Mouse (Mus musculus) adrenal gland, postnatal 36 days (tissue): ENCODE results near the gene Trim29. TPM values are rescaled to one million over a fixed set of nuclear protein-coding genes. Genes with fewer than 3 reads are reported as not detected.

Experiments used
- DNase-seq, 2 experiments: peaks; one replicate each; pipeline ENCODE4 v3.0.0; 2021; ENCODE audit warnings: mixed read lengths in 1 of 2
- long read RNA-seq, 2 experiments: library from polyadenylated mRNA; stranded (forward); transcript quantifications; one replicate each; pipeline ENCODE4 v2.0.0; 2021; ENCODE audit warnings: borderline sequencing depth in 2 of 2
- total RNA-seq, 2 experiments: library from RNA; stranded (reverse); gene quantifications; 2 replicates each; pipeline ENCODE4 v1.2.3; 2021

The Trim29 gene
- total RNA-seq, result under 1 TPM; 0.10 to 0.30 TPM
- long read RNA-seq, experiment 1, result 0 reads
- long read RNA-seq, experiment 2, result 0 reads

DNA sequence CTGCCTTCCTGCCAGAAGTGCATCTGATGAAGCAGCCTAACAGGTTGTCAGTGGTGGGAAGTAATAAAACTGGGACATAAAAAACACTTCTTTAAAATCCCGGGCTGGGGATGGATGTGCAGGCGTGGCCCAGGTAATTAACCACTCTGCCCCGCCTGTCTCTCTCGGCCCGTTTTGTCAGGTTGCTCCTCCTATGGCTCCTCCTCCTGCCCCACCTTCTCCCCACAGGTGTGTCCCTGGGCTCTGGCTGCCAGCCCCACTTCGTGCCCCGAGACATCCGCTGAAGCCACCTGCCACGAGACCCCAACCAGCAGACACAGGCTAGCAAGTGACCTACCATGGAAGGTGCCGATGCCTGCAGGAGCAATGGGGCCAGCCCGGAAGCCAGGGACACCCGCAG lies at the start of gene Trim29:
Gene Trim29 (plus strand): TSS at position 311 of the 400 bp plus-strand sequence.
- no peak for DNase-seq

DNA sequence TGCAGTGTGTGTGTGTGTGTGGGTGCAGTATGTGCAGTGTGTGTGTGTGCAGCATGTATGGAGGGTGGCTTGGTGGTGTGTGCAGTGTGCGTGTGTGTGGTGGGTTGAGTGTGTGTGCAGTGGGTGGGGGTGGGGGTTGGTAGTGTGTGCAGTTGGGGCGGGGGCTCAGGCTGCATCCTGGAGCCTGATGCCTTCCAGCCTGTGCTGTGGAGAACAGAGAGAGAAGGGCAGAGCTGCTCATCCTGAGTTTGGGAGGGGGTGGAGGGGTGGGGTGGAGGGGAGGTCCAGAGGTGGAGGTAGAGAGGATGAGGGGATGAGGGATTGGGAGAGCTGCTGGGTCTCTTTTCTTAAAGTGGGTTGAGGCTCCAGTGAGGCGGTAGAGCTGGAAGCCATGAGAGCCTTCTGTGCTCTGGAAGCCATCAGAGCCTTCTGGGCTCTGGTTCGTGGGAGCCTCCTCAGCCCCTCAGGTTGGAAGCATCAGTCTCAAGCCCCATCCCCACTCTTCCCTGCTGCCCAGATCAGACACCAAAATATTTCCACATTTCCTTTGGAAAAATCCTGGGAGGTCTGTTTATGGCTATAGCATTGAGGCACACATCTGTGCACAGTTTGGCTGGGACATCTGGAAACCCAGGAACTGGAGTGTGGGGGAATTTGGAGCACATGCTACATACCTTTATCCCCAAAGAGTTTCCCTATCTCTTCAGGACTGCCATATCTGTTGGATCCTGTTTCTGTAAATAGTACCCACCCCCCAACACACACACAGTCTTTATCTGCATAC lies 49.3 kb upstream of the Trim29 start:
- DNase-seq, result no peak

- DNase-seq, result no peak
Observed at GRCm38 (mm10) chr9:43261941-43262340, 48.7 kb upstream of the Trim29 start.

- DNase-seq, result no peak
Observed at GRCm38 (mm10) chr9:43262390-43262789, 48.3 kb upstream of the Trim29 start.

- no peak for DNase-seq
Observed at GRCm38 (mm10) chr9:43262811-43263550, 47.7 kb upstream of the Trim29 start.

- peak; percentile 48 to 67 for DNase-seq
Observed at GRCm38 (mm10) chr9:43263946-43264451, 46.6 kb upstream of the Trim29 start.

DNA sequence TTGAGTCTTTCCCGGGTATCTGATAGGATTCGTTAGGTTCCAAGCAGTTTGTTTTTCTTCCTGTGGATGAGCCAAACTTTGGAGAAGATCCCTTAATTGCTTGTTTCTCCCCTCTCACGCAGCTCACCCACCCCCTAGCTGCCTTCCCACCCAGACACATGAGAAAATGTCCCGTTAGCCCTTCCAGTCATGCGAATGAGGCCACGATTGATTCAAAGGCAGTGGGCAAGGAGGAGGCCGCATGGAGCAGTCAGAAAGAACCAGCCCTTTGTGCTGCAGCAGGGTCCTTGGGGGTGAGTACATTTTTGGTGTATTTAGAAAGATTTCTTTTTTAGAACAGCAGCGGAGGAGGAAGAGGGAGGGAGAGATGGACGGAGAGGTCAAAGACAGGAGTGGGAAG lies 45.5 kb upstream of the Trim29 start:
- no peak for DNase-seq

- DNase-seq, result peak; percentile 41 to 69
Observed at GRCm38 (mm10) chr9:43267357-43267756, 43.3 kb upstream of the Trim29 start.

DNA sequence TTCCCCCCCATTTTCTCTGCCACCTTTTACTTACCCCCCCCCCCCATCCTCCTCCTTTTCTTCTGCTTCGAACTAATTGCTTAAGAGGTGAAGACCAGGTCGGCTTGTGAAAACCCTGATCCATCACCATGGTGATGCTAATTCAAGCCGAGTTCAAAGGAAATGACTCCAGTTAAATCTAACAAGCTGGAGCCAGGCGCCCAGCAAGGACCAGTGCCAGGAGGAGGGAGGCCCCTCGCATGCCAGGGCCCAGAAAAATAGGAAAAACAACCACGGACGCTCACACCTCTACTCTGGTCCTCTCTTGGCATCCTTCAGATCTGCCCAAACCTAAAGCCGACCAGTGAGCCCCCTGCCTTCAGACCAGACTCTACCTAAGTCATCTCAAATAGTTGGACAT lies 41.5 kb upstream of the Trim29 start:
- no peak for DNase-seq

- no peak for DNase-seq
Observed at GRCm38 (mm10) chr9:43270723-43271252, 39.9 kb upstream of the Trim29 start.

DNA sequence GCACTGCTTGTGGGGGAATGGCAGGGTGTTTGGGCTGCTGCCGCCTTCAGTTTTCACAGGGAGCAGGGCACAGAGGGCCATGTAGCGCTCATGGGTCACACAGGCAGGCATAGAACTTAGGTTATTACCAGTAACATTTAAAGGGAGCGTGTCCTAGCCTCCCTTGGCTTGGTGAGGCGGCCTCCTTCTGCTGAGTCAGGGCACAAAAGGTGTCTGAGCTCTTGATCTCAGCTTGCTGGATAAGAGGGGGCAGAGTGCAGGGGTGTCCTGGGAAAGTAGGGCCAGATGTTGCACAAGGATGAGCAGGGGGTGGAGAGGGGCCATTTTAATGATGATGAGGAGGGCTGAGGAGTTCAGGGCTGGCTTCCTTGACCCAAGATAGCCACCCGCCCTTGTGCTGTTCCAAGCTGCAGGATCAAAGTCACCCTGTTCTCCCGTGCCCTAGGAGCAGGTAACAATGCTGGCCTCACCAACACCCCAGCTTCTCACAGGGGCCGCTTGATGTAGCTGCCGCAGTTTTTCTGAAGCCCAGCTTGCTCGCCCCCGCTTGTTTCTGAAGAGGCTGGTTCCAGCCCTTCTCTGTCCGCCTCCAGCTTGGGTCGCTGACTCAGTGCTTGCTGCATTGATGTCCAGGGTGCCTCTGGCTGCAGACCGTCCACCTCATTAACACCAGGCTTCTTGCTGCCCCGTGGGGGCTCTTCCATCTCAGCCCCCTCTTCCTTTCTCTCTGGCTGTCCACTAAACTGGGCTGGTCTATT lies 38.7 kb upstream of the Trim29 start:
- no peak for DNase-seq

DNA sequence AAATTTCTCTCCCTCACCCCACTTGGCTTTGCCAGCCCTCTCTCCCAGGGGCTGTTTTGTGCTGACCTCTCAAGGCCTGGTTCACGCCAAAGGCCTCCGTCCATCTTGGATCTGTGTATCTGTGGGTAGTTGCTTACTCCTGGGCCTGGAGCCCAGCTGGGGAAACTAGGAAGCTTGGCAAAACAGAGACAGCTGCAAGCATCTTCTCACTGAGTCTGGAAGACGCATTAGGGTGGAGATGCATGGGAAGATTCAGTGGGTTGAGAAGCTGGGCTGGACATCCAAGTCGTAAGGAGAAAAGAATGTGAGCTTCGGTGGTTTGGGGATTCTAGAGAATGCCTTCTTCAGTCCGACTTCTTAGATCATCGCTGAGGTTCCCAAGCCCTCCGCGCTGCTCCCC lies 36.9 kb upstream of the Trim29 start:
- no peak for DNase-seq

DNA sequence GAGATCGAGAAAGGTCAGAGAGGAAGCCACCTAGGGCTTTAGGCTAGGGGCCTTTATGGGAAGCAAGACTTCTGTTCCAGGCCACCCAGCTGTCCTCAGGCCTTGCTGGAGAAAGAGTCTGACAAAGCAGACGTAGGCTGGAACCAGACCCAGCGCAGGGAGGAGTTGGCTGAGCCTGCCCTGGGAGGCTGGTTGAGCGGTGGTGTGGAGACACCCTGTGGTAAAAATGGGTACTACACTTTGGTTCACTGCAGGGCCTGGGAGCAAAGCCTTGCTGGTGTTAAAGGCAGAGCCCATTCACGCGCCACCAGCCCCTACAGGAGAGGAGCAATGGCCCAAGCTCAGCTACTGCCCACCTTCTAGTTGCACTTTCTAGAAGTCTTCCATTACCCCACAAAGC lies 26.4 kb upstream of the Trim29 start:
- peak; percentile 81 to 85 for DNase-seq

- DNase-seq, result no peak
Observed at GRCm38 (mm10) chr9:43285281-43285680, 25.4 kb upstream of the Trim29 start.

DNA sequence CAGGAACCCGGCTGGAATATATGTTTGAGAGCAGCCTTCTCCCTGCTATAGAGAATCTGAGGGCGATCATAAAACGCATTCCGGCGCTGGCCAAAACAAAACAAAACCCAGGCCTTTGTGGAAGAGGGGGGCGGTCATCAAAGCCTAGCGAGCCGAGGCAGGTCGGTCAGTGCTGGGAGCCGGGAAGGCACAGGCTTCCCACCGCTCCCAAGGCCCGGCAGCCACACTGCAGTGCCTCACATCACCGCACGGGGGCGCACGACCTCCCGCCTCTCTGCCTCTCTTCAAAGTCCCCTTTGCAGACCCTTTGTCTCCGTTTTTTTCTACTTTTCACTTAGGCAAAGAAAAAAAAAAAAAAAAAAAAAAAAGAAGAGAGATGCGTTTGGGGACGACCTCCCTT lies 23.8 kb upstream of the Trim29 start:
- peak; percentile 61 to 78 for DNase-seq

- DNase-seq, result no peak
Observed at GRCm38 (mm10) chr9:43293058-43293457, 17.6 kb upstream of the Trim29 start.

DNA sequence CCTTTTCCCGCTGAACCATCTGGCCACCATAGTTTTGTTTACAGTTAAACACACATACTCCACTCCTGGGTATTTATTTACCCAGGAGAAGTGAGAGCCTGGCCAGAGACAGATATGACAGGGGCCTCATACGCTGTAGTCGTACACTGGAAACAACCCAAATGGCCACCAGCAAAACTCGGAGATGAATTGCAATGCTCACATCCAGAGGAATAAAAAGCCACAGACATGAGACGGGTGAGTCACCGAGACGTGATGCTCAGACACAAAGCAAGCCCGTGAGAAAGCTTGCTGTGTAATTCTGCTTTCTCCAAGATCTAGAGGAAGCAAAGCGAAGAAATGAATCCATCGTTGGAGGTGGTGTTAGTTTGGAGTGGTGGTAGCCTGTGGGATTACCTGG lies 10.3 kb upstream of the Trim29 start:
- DNase-seq, result no peak

- DNase-seq, result no peak
Observed at GRCm38 (mm10) chr9:43302989-43303388, 7.7 kb upstream of the Trim29 start.

- no peak for DNase-seq
Observed at GRCm38 (mm10) chr9:43305882-43306281, 4.8 kb upstream of the Trim29 start.

DNA sequence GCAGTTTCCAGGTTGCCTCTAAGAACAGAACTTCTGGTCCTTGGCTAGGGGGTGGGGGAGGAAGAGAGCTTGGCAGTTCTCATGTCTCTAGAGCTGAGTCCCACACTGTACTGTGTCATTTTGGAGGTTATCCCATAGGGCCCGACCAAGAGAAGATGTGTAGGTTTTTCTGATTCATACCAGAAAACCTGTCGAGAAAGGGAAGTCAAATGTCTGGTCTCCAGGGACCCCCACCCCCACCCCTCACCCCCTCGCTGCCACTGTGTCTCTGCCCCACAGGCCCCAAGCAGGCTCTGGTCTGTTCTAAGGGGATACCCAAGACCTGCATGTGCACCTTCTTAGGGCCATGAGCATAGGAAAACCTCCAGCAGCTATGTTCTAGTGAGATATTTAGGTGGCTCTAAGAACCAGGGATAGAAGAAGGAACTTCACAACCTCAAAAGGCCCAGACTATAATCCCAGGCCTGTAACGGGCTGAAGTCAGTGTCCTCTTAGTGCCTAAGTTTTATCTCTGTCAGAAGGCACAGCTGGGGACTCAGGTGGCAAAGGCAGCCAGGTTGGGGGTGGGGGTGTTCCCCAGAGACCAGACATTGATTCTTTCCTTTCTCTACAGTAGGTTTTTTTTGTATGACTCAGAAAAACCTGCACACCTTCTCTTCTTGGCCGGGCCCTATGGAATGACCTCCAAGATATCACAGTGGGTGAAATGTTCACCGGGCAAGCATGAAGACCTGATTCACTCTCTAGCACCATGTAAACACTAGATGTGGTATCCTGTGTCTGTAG lies 1.4 kb upstream of the Trim29 start:
- DNase-seq, result no peak

- DNase-seq, result no peak
Observed at GRCm38 (mm10) chr9:43312190-43312589, 1.5 kb downstream of the Trim29 start.
